Mouse (Mus musculus): ENCODE data around the gene Vps37b. TPM values are rescaled to one million over a fixed set of nuclear protein-coding genes. Genes with fewer than 3 reads are reported as not detected.
A peak's percentile ranks its signal among the peaks of the same experiment; 100 is the strongest.

The Vps37b gene
- polyA plus RNA-seq, 1 experiment from 2014 or later: 28.8 TPM

GRCm38 (mm10) chr5:124005151-124005500 lies 26.9 kb downstream of the Vps37b start:
- no peak for ATAC-seq

GRCm38 (mm10) chr5:124004356-124005150 lies 27.5 kb downstream of the Vps37b start:
- peak; percentile 76 for ATAC-seq
- no peak overlapping the region for H3K4me2 ChIP-seq (replicated peaks)
- H3K27me3 ChIP-seq (replicated peaks): no peaks in the 10 kb centered on the region
- 85% methylated on average over 17 of the region's 17 CpGs for WGBS
- no peak overlapping the region for H3K9ac ChIP-seq
- peaks cover 10% of the 10 kb centered on the region; the same call in 1 of the 2 replicates for H3K4me1 ChIP-seq (replicated peaks)
- no peak overlapping the region for H3K4me3 ChIP-seq (replicated peaks)
- no peaks in the 10 kb centered on the region for H3K9me3 ChIP-seq
- H3K27ac ChIP-seq: peak overlapping the region; percentile 52
- peaks cover 34% of the 10 kb centered on the region for H3K36me3 ChIP-seq

More at GRCm38 (mm10) chr5:124005151-124005500, 26.9 kb downstream of the Vps37b start:
- Histone ChIP-seq H3K4me3 (replicated peaks) (no peak overlapping the region), H3K9ac (no peak overlapping the region), H3K4me1 (replicated peaks) (peaks cover 12% of the 10 kb centered on the region), H3K27me3 (replicated peaks) (no peaks in the 10 kb centered on the region), H3K4me2 (replicated peaks) (no peak overlapping the region), H3K36me3 (peaks cover 37% of the 10 kb centered on the region), H3K9me3 (no peaks in the 10 kb centered on the region), H3K27ac (0 out of 2 replicates have a peak overlapping the region, but pooled peaks have one; percentile 52)
- 91% methylated on average over 15 of the region's 15 CpGs for WGBS

GRCm38 (mm10) chr5:124003375-124003774 lies 28.7 kb downstream of the Vps37b start:
- Histone ChIP-seq H3K9me3 (no peaks in the 10 kb centered on the region), H3K4me2 (replicated peaks) (no peak overlapping the region), H3K4me3 (replicated peaks) (no peak overlapping the region), H3K4me1 (replicated peaks) (peaks cover 10% of the 10 kb centered on the region; the same call in 1 of the 2 replicates), H3K9ac (no peak overlapping the region), H3K27ac (0 out of 2 replicates have a peak overlapping the region, but pooled peaks have one; percentile 32), H3K27me3 (replicated peaks) (no peaks in the 10 kb centered on the region), H3K36me3 (peaks cover 27% of the 10 kb centered on the region)
- 71% methylated on average over 4 of the region's 4 CpGs for WGBS
- no peak for ATAC-seq

- Histone ChIP-seq H3K4me1 (replicated peaks) (peaks cover 10% of the 10 kb centered on the region; the same call in 1 of the 2 replicates), H3K4me2 (replicated peaks) (no peak overlapping the region), H3K9me3 (no peaks in the 10 kb centered on the region), H3K27me3 (replicated peaks) (no peaks in the 10 kb centered on the region), H3K9ac (no peak overlapping the region), H3K27ac (0 out of 2 replicates have a peak overlapping the region, but pooled peaks have one; percentile 32), H3K36me3 (peaks cover 27% of the 10 kb centered on the region), H3K4me3 (replicated peaks) (no peak overlapping the region)
- WGBS: 58% methylated on average over 2 of the region's 2 CpGs
- ATAC-seq: no peak
These were observed 29.2 kb downstream of the Vps37b start for GRCm38 (mm10) chr5:124002876-124003275.

GRCm38 (mm10) chr5:124001274-124001673 lies 30.8 kb downstream of the Vps37b start:
- Histone ChIP-seq H3K36me3 (peaks cover 26% of the 10 kb centered on the region; the same call in 1 of the 2 replicates), H3K4me3 (replicated peaks) (no peak overlapping the region), H3K4me2 (replicated peaks) (no peak overlapping the region), H3K27me3 (replicated peaks) (no peaks in the 10 kb centered on the region), H3K9ac (no peak overlapping the region), H3K27ac (no peak overlapping the region), H3K4me1 (replicated peaks) (peaks cover 10% of the 10 kb centered on the region; the same call in 1 of the 2 replicates), H3K9me3 (no peaks in the 10 kb centered on the region)
- WGBS: 57% methylated on average over 9 of the region's 9 CpGs
- no peak for ATAC-seq

GRCm38 (mm10) chr5:124000824-124001223 lies 31.2 kb downstream of the Vps37b start:
- WGBS: 14% methylated on average over 7 of the region's 7 CpGs
- H3K27me3 ChIP-seq (replicated peaks): no peaks in the 10 kb centered on the region
- no peak overlapping the region for H3K27ac ChIP-seq
- no peak overlapping the region for H3K4me3 ChIP-seq (replicated peaks)
- no peak overlapping the region for H3K4me2 ChIP-seq (replicated peaks)
- no peak overlapping the region for H3K9ac ChIP-seq
- peaks cover 24% of the 10 kb centered on the region; the same call in 1 of the 2 replicates for H3K36me3 ChIP-seq
- peaks cover 10% of the 10 kb centered on the region; the same call in 1 of the 2 replicates for H3K4me1 ChIP-seq (replicated peaks)
- peak; percentile 59 for ATAC-seq
- no peaks in the 10 kb centered on the region for H3K9me3 ChIP-seq

- H3K9me3 ChIP-seq: no peaks in the 10 kb centered on the region
- peaks cover 10% of the 10 kb centered on the region; the same call in 1 of the 2 replicates for H3K36me3 ChIP-seq
- WGBS: 75% methylated on average over 10 of the region's 10 CpGs
- H3K27ac ChIP-seq: no peak overlapping the region
- peaks cover 12% of the 10 kb centered on the region; the same call in 1 of the 2 replicates for H3K4me1 ChIP-seq (replicated peaks)
- no peak overlapping the region for H3K9ac ChIP-seq
- no peak for ATAC-seq
- no peaks in the 10 kb centered on the region for H3K27me3 ChIP-seq (replicated peaks)
- H3K4me2 ChIP-seq (replicated peaks): no peak overlapping the region
- no peak overlapping the region for H3K4me3 ChIP-seq (replicated peaks)
These were observed 33.7 kb downstream of the Vps37b start for GRCm38 (mm10) chr5:123998370-123998769.

GRCm38 (mm10) chr5:123997811-123998210 lies 34.3 kb downstream of the Vps37b start:
- H3K9me3 ChIP-seq: no peaks in the 10 kb centered on the region
- H3K27me3 ChIP-seq (replicated peaks): no peaks in the 10 kb centered on the region
- no peak overlapping the region for H3K27ac ChIP-seq
- H3K4me3 ChIP-seq (replicated peaks): no peak overlapping the region
- no peak overlapping the region for H3K4me2 ChIP-seq (replicated peaks)
- 77% methylated on average over 16 of the region's 16 CpGs for WGBS
- no peak for ATAC-seq
- peaks cover 10% of the 10 kb centered on the region; the same call in 1 of the 2 replicates for H3K36me3 ChIP-seq
- H3K9ac ChIP-seq: no peak overlapping the region
- peaks cover 10% of the 10 kb centered on the region; the same call in 1 of the 2 replicates for H3K4me1 ChIP-seq (replicated peaks)

GRCm38 (mm10) chr5:123997211-123997751 lies 34.8 kb downstream of the Vps37b start:
- Histone ChIP-seq H3K4me3 (replicated peaks) (no peak overlapping the region), H3K27ac (no peak overlapping the region), H3K27me3 (replicated peaks) (no peaks in the 10 kb centered on the region), H3K36me3 (peaks cover 10% of the 10 kb centered on the region; the same call in 1 of the 2 replicates), H3K9me3 (no peaks in the 10 kb centered on the region), H3K4me1 (replicated peaks) (peaks cover 9% of the 10 kb centered on the region), H3K4me2 (replicated peaks) (no peak overlapping the region), H3K9ac (no peak overlapping the region)
- no peak for ATAC-seq
- 87% methylated on average over 24 of the region's 24 CpGs for WGBS

- H3K4me2 ChIP-seq (replicated peaks): no peak overlapping the region
- peaks cover 13% of the 10 kb centered on the region for H3K4me1 ChIP-seq (replicated peaks)
- H3K9me3 ChIP-seq: no peaks in the 10 kb centered on the region
- peaks cover 10% of the 10 kb centered on the region; the same call in 1 of the 2 replicates for H3K36me3 ChIP-seq
- H3K4me3 ChIP-seq (replicated peaks): no peak overlapping the region
- no peaks in the 10 kb centered on the region for H3K27me3 ChIP-seq (replicated peaks)
- H3K27ac ChIP-seq: no peak overlapping the region
- ATAC-seq: no peak
- 87% methylated on average over 14 of the region's 14 CpGs for WGBS
- H3K9ac ChIP-seq: no peak overlapping the region
These were observed 35.4 kb downstream of the Vps37b start for GRCm38 (mm10) chr5:123996695-123997094.

- Histone ChIP-seq H3K4me2 (replicated peaks) (no peak overlapping the region), H3K4me3 (replicated peaks) (no peak overlapping the region), H3K9me3 (no peaks in the 10 kb centered on the region), H3K27me3 (replicated peaks) (no peaks in the 10 kb centered on the region), H3K27ac (no peak overlapping the region), H3K36me3 (peaks cover 10% of the 10 kb centered on the region; the same call in 1 of the 2 replicates), H3K9ac (no peak overlapping the region), H3K4me1 (replicated peaks) (peaks cover 16% of the 10 kb centered on the region)
- WGBS: 79% methylated on average over 10 of the region's 10 CpGs
- no peak for ATAC-seq
These were observed 35.9 kb downstream of the Vps37b start for GRCm38 (mm10) chr5:123996194-123996593.

GRCm38 (mm10) chr5:123995388-123995787 lies 36.7 kb downstream of the Vps37b start:
- H3K4me1 ChIP-seq (replicated peaks): peaks cover 17% of the 10 kb centered on the region
- 75% methylated on average over 6 of the region's 6 CpGs for WGBS
- ATAC-seq: no peak
- H3K4me3 ChIP-seq (replicated peaks): no peak overlapping the region
- peaks cover 10% of the 10 kb centered on the region; the same call in 1 of the 2 replicates for H3K36me3 ChIP-seq
- H3K9ac ChIP-seq: no peak overlapping the region
- no peak overlapping the region for H3K4me2 ChIP-seq (replicated peaks)
- no peak overlapping the region for H3K27ac ChIP-seq
- H3K9me3 ChIP-seq: no peaks in the 10 kb centered on the region
- H3K27me3 ChIP-seq (replicated peaks): no peaks in the 10 kb centered on the region
